Comparison of ENCODE assay signal across 17 mouse cellular contexts in genomic region chr17:71705113-71705512, GRCm38 (mm10). TPM values are rescaled to one million over a fixed set of nuclear protein-coding genes. Genes with fewer than 3 reads are reported as not detected.
"Had no signal": no experiment of that assay in that cellular context is flagged by ENCODE, and none has a peak within 500 bp of the region (broad histone marks: within the 10 kb centered on the region; RNA-seq: fewer than 3 reads in every experiment).

No protein-coding gene starts in this region.

- H3K27me3 ChIP-seq: limb, embryonic 12.5 days; liver, embryonic 13.5 days; midbrain, embryonic 12.5 days had no signal

- H3K9me3 ChIP-seq: liver, embryonic 13.5 days had no signal

- H3K27ac ChIP-seq: layer of hippocampus, adult 2 months; limb, embryonic 12.5 days; liver, embryonic 13.5 days; midbrain, embryonic 12.5 days had no signal

- H3K9ac ChIP-seq: limb, embryonic 12.5 days; liver, embryonic 13.5 days; midbrain, embryonic 12.5 days had no signal

- H3K4me2 ChIP-seq: limb, embryonic 12.5 days; liver, embryonic 13.5 days; midbrain, embryonic 12.5 days had no signal

- H3K4me3 ChIP-seq: layer of hippocampus, adult 2 months; limb, embryonic 12.5 days; liver, embryonic 13.5 days; midbrain, embryonic 12.5 days had no signal

- H3K4me1 ChIP-seq: limb, embryonic 12.5 days; liver, embryonic 13.5 days; midbrain, embryonic 12.5 days had no signal

- ATAC-seq: midbrain, embryonic 16.5 days had no signal

- H3K36me3 ChIP-seq: limb, embryonic 12.5 days; liver, embryonic 13.5 days; midbrain, embryonic 12.5 days had no signal

- DNase-seq: kidney, postnatal 10 days; liver; liver, embryonic 13.5 days; lung, adult 18-20 months; right cerebral cortex, postnatal 14 days; thymus, adult 2 months; thymus, postnatal 25 days had no signal

RNA-seq across cellular contexts. Expression of gene Togaram2, which starts 32.1 kb away (rescaled TPM):
- polyA plus RNA-seq: limb, embryonic 12.5 days; liver, embryonic 13.5 days had no signal

RNA-seq across cellular contexts. Expression of gene Pcare, which starts 47.6 kb away (rescaled TPM):
- total RNA-seq: megakaryocyte-erythroid progenitor cell, adult 5-6 weeks had no signal
- polyA plus RNA-seq: limb, embryonic 12.5 days; lung, embryonic 16.5 days; midbrain, embryonic 12.5 days; midbrain, embryonic 16.5 days; neural tube, embryonic 14.5 days; spleen, adult 2 months; stomach, embryonic 16.5 days; thymus, adult 2 months; urinary bladder, adult 2 months had no signal
